Mouse (Mus musculus) E14TG2a.4 (cell line): ENCODE results near the gene Trex2.

Experiments used
- CTCF ChIP-seq: conservative IDR thresholded peaks from 2 replicates; pipeline ENCODE4 v1.5.1; 2014; ENCODE audit warnings: low read length
- POU5F1 ChIP-seq: IDR thresholded peaks from 2 replicates; pipeline ENCODE4 v1.6.1; 2014; ENCODE audit warnings: low read length, borderline replicate concordance

DNA sequence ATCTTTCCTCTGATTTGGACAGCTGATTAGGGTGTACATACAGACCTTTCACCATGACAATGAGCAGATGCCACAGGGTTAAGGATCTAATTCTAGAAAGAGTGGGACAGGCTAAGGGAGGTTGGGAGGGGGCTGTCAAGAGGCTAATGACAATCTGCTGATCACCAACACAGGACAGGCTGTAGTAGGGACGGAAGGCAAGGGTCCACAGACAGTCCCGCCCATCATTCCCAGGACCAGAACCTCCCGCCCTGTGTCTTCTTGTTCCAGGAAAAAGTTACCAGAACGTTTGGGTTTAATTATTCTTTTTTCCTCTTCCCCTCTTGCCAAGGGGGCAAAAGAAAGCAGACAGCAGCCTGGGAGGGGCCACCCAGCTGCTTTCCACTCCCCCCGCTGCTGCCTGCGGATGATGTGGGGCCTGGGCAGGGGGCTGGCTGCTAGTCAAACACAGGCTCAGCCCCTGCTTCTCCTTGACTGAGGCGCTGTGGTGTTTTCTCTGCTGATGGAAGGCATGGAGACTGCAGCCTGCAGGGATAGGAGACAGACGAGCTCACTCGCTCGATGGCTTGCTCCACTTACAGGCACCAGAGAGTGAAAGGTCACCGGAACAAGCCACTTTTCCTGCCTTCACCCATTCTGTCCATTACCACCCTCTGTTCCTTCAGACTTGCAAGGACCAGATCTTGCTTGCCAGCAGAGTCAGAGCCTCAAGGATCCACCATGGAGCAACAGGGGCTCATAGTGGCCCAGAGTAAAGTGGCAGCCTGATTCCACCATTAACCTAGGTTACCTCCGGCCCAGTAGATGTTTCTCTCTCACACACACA lies 39.4 kb upstream of the Trex2 start:
- TF ChIP-seq CTCF = no peak
- TF ChIP-seq POU5F1 = no peak
